Mouse (Mus musculus): ENCODE measurements around the gene Gm28998. TPM values are rescaled to one million over a fixed set of nuclear protein-coding genes. Genes with fewer than 3 reads are reported as not detected.
"Not testable (repeated sequence)": the region's sequence is repeated elsewhere in the genome, so short reads cannot be mapped to it uniquely, and the experiment has no call there.

The Gm28998 gene
- polyA plus RNA-seq (2015; fragmentation: Nextera tagmentation; extraction: Ambion mirVana): not detected in 2 replicates

- H3K9ac ChIP-seq; H3K4me2 ChIP-seq; H3K9me3 ChIP-seq; H3K27ac ChIP-seq (replicated peaks); H3K36me3 ChIP-seq; ATAC-seq (ENCODE audit: low FRiP score, low read depth); H3K27me3 ChIP-seq; H3K4me1 ChIP-seq (replicated peaks); H3K4me3 ChIP-seq: not testable (repeated sequence)
- no CpG with 5 or more reads among the region's 8 CpGs for WGBS
Measured at GRCm38 (mm10) chrY:7253487-7253886, at the start of gene Gm28998. TSS of gene Gm28998 (plus strand) at chrY:7253787.

Other genes with a start within 250 kb of the Gm28998 start
- gene Gm21244, start 84.5 kb upstream of the Gm28998 start, polyA plus RNA-seq (2015; fragmentation: Nextera tagmentation; extraction: Ambion mirVana): not detected in 2 replicates
- gene Gm21788, start 151.2 kb downstream of the Gm28998 start, polyA plus RNA-seq (2015; fragmentation: Nextera tagmentation; extraction: Ambion mirVana): not detected in 2 replicates